Mouse (Mus musculus) layer of hippocampus, adult 9-10 months (tissue): ENCODE results near the gene Uchl1.

Experiments used
- DNase-seq: peaks from one replicate; pipeline ENCODE4 v3.0.0; 2022; ENCODE audit warnings: low spot score

Gene Uchl1

DNA sequence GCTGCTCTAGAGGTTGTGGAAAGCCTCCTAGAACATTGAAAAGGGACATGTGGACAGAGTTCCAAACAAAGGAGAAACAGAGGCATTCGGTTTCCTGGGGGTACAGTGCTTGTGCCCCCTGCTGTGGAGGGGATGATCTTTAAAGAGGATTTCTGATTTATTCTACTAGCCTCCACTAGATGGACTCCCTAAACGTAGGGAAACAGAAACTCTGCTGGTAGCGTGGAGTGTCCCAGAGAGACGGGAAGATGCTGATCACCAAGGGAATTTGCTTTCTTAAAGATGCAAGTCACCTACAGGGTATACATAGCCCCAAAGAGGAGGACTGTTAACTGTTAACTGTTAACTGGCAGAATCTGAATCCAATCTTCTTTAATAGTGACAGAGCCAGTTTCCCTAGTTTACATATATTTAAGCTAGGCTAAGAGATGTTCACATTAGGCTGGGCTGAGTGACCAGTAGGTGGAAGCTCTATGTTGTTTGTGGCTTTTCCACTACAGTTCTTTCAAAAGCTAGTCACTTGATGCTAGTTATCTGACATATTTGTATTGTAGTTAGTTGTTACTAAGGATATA lies 34.6 kb downstream of the Uchl1 start:
- DNase-seq: no peak

DNA sequence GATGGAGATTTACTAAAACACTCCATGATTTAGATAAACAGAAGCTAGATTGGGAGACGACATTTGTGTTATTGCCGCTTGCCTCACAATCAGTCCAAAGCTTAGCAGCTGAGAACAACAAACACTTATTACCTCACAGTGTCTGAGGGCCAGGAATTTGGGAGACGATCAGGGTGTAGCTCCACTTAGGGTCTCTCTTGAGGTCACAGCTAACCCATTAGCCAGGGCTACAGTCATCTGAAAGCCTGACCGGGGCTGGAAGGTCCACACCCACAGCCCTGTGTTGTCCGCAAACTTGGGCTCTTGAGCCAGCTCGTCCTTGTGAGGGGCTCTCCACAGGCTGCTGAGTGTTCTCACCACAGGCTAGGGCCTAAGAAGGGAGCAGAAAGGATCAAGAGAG lies 36.9 kb downstream of the Uchl1 start:
- no peak for DNase-seq

DNA sequence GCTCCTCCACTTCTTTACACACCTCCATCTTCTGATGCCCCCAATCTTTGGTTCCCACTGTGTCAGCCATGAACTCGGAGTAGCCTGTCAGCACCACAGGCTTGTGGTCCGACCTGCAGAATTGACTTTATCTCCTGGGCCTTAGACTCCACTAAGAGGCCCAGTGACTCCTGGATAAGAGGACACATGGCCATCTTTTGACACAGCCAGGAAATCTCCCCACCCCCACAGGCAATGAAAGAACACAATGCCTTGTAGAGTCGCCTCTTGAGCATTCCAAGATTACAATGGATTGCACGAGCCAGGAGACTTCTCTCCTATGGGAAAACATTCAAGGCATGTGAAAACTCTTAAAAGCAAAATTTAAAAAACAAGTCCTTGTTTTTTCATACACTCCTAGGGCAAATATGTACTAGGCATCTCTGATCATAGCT lies 39.6 kb downstream of the Uchl1 start:
- no peak for DNase-seq

DNA sequence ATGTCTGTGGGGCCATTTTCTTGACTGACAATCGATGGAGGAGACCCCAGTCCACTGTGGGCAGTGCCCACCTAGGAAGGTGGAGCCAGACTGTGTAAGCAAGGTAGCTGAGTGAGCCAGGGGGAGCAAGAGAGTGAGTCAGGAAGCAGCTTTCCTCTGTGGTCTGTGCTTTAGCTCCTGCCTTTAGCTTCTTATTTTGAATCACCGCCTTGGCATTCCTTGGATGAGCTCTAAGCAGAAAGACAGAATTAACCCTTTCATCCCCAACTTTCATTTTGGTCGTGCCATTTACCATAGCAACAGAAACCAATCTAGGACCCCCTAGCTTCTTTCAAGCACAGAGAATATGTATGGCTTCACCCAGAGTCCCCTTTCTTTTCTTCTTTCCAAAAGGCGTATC lies 42.0 kb downstream of the Uchl1 start:
- no peak for DNase-seq

DNA sequence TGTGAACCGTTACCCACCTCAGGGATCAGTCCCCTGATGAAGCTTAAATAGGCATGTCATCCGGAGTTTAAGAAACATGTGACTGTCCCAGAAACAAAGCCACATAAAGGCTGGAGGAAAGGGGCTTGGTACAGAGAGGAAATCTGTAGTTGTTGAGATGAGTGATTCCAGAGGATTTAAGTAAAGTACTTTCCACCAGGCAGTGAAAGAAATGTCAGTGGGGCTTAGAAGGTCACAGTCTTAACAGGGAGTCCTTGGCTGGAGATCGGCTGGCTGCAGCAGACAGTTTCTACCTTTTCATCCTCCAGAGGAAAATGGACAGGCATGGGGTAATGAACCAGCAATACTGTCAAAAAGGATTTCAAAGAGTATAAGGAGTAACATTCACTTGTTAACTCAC lies 42.5 kb downstream of the Uchl1 start:
- no peak for DNase-seq

DNA sequence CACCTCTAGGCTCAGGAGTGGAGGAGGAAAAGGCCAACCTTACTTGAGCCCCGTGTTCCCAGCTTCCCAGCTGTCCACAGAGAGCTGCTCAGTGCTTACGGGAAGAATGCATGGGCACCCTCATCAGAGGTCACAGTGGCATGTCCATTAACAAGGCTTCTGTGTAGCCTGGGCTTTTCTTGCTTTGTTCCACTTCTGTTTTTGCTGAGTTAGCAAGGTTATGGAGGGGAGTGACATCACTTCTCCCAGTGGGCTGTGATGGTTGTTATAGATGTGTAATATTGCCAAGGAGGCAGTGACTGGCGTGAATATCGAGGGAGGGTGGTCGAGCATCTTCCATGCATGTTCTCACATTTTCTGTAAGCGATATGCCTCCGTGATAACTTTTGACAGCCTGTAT lies 43.0 kb downstream of the Uchl1 start:
- DNase-seq: no peak

DNA sequence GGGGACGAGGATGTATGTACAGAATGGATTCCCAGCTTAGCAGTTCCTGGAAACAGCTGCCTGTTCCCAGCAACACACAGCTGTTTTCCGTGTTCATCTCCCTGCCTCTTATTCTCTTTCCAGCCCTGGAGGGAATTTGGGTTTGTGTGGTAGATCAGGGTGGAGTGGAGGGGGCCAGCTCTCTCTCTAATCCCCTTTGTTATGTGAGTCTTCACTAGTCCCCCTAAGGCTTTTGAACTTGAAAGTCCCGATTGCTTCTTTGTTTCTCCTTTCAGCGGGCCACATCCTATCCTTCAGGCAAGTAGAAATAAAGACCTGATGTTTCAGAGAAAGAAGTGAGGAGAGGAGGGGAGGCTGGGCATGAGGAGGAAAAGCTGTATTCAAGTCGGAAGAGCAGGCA lies 45.0 kb downstream of the Uchl1 start:
- DNase-seq: no peak

DNA sequence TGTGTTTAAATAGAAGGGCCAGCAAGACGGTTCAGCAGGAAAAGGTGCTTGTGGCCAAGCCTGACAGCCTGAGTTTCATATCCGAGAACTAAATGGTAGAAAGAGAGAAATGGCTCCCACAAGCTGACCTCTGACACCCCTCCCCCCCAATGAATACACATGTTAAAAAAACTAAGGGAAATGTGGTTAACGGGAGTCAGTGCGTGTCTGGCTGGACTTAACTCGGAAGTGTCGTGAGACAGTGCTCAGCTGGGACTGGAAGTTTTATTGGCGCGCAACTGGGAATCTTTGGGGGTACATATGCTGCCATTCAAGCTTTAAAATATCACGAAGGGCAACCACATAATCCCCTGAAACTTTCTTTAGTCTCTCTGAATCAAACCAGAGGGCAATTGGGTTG lies 46.7 kb downstream of the Uchl1 start:
- no peak for DNase-seq

DNA sequence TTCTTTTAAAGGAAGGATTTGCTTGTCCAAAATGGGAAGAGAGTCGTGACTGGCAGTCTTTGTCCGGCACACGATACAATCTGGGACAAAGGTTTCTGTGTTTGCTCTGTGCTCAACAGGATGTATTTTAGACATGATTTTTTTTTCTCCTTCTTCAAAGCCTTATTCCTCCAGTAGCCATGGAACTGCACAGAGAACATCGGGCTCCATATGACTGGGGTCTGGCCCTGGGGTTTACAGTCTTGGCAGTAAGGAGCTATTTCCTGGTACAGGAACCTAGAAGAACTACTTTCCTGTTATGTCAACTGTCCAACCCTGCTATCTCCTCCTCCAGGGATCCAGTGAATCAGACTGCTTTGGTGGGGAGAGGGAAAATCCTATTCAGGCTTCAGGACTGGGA lies 47.1 kb downstream of the Uchl1 start:
- no peak for DNase-seq

DNA sequence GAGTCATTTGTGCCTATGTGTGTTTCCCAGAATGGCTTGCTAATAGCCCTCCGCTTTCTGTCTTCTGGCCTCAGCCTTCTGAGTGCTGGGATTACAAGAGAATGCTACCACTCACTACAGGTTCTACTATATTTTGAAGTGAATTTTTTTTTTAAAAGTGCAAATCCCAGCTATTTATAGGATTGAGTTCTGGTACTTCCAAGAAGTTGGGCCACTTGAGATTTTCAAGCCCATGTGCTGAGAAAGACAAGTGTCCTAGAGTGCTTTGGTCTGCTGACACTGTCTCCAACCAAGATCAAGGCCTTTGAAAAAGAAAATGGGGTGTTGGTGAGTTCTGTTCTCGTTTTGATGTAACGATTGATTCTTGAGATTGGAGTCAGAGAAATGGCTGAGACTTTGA lies 47.7 kb downstream of the Uchl1 start:
- DNase-seq: no peak

DNA sequence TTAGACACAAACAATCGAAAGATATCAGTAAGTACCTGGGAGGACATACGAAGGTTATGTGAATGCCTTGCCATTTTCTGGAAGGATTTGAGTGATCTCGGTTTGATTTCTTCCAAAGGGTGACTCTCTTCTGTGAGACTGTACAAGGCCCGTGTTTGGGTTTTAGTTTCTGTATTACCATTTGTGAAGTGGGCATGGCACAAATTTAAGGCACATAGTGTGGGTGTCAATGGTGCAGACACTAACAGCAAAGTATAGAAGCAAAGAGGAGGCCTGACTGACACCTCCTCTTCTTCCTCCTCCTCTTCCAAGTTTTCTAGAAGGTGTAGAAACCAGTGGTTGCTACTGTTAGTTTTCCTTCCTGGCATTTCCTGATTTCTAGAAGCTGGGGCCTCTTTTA lies 53.4 kb downstream of the Uchl1 start:
- DNase-seq: no peak

DNA sequence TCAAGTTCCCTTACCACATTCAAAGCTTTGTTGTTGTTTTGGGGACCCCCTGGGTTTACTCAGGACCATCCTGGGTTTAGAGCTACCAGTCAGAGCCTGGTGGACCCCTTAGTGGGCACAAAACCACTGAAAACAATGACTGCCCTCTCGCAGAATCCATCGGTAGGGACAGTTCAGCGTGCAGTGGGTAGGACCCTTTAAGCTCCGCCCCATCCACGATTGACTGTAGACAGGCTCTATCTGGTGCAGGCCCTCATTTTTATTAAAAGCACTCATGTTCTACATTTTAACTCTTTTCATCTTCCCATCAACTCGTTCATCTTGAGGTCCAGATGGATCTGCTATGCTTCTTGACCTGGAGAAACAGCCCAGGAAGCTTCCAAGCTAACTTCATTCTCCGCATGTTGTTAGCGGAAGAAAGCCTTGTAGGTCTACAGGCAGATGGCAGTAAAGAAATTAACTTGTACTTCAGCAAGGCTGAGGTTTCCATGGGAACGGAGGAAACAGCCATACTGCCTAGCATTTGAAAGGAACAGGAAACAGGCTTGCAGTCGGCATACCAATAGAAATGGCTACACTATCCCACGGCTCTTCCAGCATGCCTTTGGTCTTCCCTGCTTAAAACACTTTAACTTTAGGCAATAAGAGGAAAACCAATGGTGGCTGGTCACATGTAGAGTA lies 54.9 kb downstream of the Uchl1 start:
- DNase-seq: peak; percentile 67

DNA sequence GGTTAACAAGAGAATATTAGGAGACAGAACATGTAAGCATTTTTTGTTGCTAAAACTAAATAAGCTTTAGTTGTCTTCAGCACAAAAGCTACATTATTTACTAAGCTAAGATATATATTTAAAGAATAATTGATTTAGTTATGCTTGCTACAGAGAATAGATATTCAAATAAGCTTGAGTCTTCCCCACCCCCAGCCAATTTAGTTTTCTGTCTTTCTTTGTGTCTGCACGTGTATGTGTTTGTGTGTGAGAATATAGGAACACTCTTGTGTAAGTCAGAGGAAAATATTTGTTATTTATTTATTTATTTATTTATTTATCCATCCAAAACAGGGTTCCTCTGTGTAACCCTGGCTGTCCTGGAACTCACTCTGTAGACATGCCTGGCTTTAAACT lies 55.4 kb downstream of the Uchl1 start:
- DNase-seq: no peak

DNA sequence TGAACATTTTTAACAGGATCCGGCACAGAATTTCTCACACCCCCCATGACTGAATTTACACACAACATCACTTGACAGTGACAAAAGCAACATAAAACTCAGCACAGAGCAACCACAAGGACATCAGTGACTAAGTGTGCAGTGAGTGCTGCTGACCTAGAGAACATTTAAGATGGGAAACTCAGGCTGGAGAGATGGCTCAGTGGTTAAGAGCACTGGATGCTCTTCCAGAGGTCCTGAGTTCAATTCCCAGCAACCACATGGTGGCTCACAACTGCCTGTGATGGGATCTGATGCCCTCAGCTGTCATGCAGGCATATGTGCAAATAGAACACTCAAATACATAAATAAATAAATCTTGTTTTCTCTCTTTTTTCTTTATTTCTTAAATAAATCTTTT lies 57.7 kb downstream of the Uchl1 start:
- DNase-seq: no peak
